Mouse (Mus musculus): ENCODE data around the gene Khnyn.

The Khnyn gene

GRCm38 (mm10) chr14:55863773-55864172 lies 21.0 kb upstream of the Khnyn start:
- ChIA-PET CTCF (interaction anchor here (0.5 to 5.8 kb wide), 54 partner anchors 9 to 836 kb away, joined by 3 to 71 read pairs (median 5); partner anchors contain the start of genes Nynrin (in 4 of the 4), Nfatc4 (in 3 of the 4), Khnyn (in 2 of the 4) and Adcy4 (in 1 of the 4)), POLR2A (interaction anchor here (0.9 to 25.9 kb wide), 31 partner anchors 9 to 303 kb away, joined by 3 to 686 read pairs (median 8); partner anchors contain the start of genes Nynrin (in 3 of the 4), Nfatc4 (in 2 of the 4), A730061H03Rik (in 1 of the 4) and Sdr39u1 (in 1 of the 4))

GRCm38 (mm10) chr14:55866962-55867361 lies 17.8 kb upstream of the Khnyn start:
- CTCF ChIA-PET: interaction anchor here in 3 of 4 experiments (0.5 to 5.7 kb wide), 12 partner anchors 10 to 182 kb away, joined by 3 to 71 read pairs (median 4); partner anchors contain the start of gene Nynrin (in 1 of the 3)
- POLR2A ChIA-PET: interaction anchor here (0.6 to 25.9 kb wide), 11 partner anchors 14 to 192 kb away, joined by 3 to 686 read pairs (median 4); partner anchors contain the start of genes Cbln3 (in 1 of the 4), Khnyn (in 1 of the 4), Nfatc4 (in 1 of the 4) and Nynrin (in 1 of the 4)

DNA sequence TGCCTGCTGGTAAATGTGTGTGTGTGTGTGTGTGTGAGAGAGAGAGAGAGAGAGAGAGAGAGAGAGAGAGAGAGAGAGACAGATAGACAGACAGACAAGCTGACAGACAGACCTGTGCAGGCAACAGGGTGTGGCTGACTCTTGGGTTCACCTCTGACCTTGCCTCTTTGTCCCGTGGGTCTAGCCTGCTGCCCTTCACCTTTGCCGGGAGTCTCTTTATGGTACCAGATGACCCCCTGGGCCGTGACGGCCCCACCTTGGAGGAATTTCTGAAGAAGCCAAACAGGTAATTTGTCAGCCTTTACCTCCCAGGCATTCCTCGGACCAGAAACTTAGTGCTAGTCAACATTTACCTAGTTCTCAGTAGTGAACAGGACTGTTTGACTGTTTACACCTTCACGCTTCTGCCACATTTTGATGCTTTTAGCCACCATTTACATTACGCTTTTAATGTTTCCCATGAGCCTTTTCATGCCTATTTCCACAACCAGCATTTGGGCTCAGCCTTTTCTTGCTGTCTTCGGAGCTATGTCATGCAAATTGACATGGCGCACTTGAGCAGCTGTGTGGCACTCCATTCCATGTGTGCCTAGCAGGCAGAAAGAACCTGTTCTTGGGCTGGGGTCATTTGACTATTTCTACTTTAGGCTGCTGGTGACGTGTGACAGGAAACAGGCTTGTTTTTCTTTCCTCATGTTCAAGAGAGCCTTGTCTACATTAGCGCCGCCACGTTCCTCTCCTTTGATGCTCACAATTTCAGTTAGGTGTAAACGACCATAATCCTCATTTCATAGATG lies 16.3 kb upstream of the Khnyn start:
- ChIA-PET POLR2A (interaction anchor here (0.7 to 25.9 kb wide), 17 partner anchors 13 to 1469 kb away, joined by 3 to 686 read pairs (median 4); partner anchors contain the start of genes Nfatc4 (in 2 of the 4), Cbln3 (in 1 of the 4), Khnyn (in 1 of the 4) and Nynrin (in 1 of the 4)), CTCF (interaction anchor here in 3 of 4 experiments (0.6 to 1.8 kb wide), 8 partner anchors 10 to 156 kb away, joined by 3 to 7 read pairs (median 3); partner anchors contain the start of gene Nynrin (in 1 of the 3))

DNA sequence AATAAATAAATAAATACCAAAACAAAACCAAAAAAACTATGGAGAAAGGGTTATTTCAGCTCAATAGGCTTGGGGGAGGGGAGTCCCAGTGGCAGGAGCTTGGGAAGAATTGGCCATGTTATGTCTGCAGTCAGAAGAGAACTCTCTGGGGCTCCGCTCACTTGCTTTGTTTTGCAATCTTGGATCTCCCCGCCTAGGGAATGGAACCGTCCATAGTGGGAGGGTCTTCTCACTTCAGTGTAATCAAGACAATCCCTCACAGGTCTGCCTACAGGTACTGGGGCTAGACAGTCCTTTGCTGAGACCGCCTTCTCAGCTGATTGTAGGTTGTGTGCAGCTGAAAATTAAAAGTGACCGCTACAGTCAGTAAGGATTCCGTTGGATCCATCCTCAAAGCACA lies 15.2 kb upstream of the Khnyn start:
- POLR2A ChIA-PET: interaction anchor here in 2 of 4 experiments (1.1 to 25.9 kb wide), 7 partner anchors 9 to 49 kb away, joined by 3 to 686 read pairs (median 5); partner anchors contain the start of genes Cbln3 (in 1 of the 2), Khnyn (in 1 of the 2), Nfatc4 (in 1 of the 2) and Nynrin (in 1 of the 2)
- CTCF ChIA-PET: interaction anchor here in 2 of 4 experiments (0.8 to 1.2 kb wide), 3 partner anchors 12 to 37 kb away, joined by 3 read pairs; no protein-coding TSS in a partner anchor

- ChIA-PET POLR2A (interaction anchor here (0.5 to 25.9 kb wide), 16 partner anchors 9 to 316 kb away, joined by 3 to 686 read pairs (median 4); partner anchors contain the start of genes Nynrin (in 2 of the 4), Cbln3 (in 1 of the 4), Khnyn (in 1 of the 4) and Nfatc4 (in 1 of the 4)), CTCF (interaction anchor here (0.6 to 3.1 kb wide), 6 partner anchors 9 to 84 kb away, joined by 3 to 32 read pairs (median 8); partner anchors contain the start of genes Khnyn (in 1 of the 4), Nynrin (in 1 of the 4) and Ripk3 (in 1 of the 4))
Observed at GRCm38 (mm10) chr14:55872039-55872438, 12.7 kb upstream of the Khnyn start.

- POLR2A ChIA-PET: interaction anchor here in 3 of 4 experiments (0.6 to 25.9 kb wide), 22 partner anchors 8 to 316 kb away, joined by 3 to 686 read pairs (median 10); partner anchors contain the start of genes Khnyn (in 2 of the 3), Nynrin (in 2 of the 3), Sdr39u1 (in 2 of the 3) and Cbln3 (in 1 of the 3)
Observed at GRCm38 (mm10) chr14:55872551-55872950, 12.2 kb upstream of the Khnyn start.

DNA sequence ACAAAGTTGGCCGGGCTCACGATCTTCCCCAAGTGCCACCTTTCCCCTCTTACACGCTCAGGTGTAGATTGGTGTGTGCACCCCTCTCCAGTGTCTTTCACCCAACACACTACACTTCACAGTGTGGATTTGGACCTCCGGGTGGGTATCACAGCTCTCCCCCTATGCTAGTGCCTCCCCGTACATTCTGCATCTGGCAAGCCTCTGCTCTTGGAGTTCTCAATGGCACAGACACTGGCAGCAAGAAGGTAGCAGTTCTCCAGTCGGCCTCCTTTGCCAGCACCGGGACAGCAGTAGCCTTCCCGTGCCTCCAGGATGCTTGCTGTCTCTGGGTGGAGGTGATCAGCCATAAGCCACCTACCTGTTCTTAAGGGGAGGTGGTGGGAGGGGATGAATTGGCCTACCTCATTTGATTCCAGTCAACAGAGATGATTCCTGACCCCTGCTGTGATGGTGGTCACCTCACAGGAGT lies 11.5 kb upstream of the Khnyn start:
- POLR2A ChIA-PET: interaction anchor here (0.6 to 25.9 kb wide), 54 partner anchors 9 to 288 kb away, joined by 3 to 686 read pairs (median 5); partner anchors contain the start of genes Khnyn (in 3 of the 4), Sdr39u1 (in 3 of the 4), Cbln3 (in 2 of the 4) and Nynrin (in 2 of the 4)
- CTCF ChIA-PET: interaction anchor here (0.7 to 3.1 kb wide), 59 partner anchors 8 to 282 kb away, joined by 3 to 32 read pairs (median 6); partner anchors contain the start of genes Khnyn (in 4 of the 4), Nynrin (in 3 of the 4), Cbln3 (in 2 of the 4) and Sdr39u1 (in 2 of the 4)

More at GRCm38 (mm10) chr14:55872551-55872950, 12.2 kb upstream of the Khnyn start:
- CTCF ChIA-PET: interaction anchor here (0.6 to 3.1 kb wide), 12 partner anchors 9 to 91 kb away, joined by 3 to 32 read pairs (median 8); partner anchors contain the start of genes Khnyn (in 2 of the 4), Cbln3 (in 1 of the 4), Nynrin (in 1 of the 4) and Ripk3 (in 1 of the 4)

- CTCF ChIA-PET: interaction anchor here (0.5 to 3.1 kb wide), 68 partner anchors 8 to 364 kb away, joined by 3 to 32 read pairs (median 5); partner anchors contain the start of genes Khnyn (in 4 of the 4), Nynrin (in 3 of the 4), Sdr39u1 (in 3 of the 4) and Cbln3 (in 2 of the 4)
Observed at GRCm38 (mm10) chr14:55873714-55874683, 10.7 kb upstream of the Khnyn start.

DNA sequence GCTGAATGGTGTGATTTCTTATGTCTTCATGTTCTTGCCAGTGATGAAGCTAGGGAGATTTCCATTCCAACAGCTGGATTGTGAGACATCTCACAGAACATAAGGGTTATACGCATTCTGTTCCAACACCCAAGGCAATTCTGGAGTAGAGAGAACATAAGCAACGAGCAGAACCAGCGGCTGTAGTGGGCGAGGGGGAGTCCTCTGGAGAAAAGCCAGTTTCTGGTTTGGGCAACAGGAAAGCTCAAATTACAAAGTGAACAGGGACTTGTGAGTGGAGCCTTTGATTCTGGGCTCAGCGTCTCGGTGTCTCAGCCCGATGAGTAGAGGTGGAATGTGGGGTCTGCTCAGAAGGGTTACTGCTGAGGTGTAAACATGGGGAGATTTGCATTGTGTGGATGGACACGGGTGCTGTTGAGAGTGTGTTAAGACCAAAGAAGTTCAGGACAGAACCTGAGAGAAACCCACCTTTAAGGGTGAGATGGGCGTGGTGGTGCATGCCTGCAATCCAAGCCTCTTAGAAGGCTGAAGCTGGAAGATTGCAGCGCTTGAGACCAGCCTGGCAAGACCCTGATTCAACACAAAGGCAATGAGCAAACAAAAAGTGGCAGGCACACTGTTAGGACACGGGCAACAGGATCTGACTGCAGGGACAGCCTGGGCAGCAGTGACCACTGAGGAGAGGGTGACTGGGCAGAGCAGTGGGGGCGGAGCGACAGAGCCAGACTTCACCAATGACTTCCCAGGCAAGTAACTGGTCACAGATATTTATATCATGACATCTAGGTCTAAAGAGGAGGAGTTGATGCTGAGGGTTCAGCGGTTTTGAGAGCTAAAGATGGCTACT lies 7.1 kb upstream of the Khnyn start:
- ChIA-PET CTCF (interaction anchor here in 3 of 4 experiments (0.7 to 2.1 kb wide), 12 partner anchors 9 to 478 kb away, joined by 3 to 16 read pairs (median 3); partner anchors contain the start of gene Ripk3 (in 1 of the 3)), POLR2A (interaction anchor here (0.6 to 1.8 kb wide), 12 partner anchors 8 to 217 kb away, joined by 3 to 5 read pairs (median 4); partner anchors contain the start of genes Mdp1 (in 1 of the 4) and Sdr39u1 (in 1 of the 4))

More at GRCm38 (mm10) chr14:55873714-55874683, 10.7 kb upstream of the Khnyn start:
- POLR2A ChIA-PET: interaction anchor here (0.6 to 25.9 kb wide), 61 partner anchors 9 to 1435 kb away, joined by 3 to 686 read pairs (median 4); partner anchors contain the start of genes Khnyn (in 3 of the 4), Sdr39u1 (in 3 of the 4), Cbln3 (in 2 of the 4) and Nynrin (in 2 of the 4)

- POLR2A ChIA-PET: interaction anchor here (0.6 to 1.8 kb wide), 12 partner anchors 8 to 207 kb away, joined by 3 to 5 read pairs (median 4); partner anchors contain the start of genes Sdr39u1 (in 2 of the 4) and Nfatc4 (in 1 of the 4)
Observed at GRCm38 (mm10) chr14:55878316-55878940, 6.3 kb upstream of the Khnyn start.

DNA sequence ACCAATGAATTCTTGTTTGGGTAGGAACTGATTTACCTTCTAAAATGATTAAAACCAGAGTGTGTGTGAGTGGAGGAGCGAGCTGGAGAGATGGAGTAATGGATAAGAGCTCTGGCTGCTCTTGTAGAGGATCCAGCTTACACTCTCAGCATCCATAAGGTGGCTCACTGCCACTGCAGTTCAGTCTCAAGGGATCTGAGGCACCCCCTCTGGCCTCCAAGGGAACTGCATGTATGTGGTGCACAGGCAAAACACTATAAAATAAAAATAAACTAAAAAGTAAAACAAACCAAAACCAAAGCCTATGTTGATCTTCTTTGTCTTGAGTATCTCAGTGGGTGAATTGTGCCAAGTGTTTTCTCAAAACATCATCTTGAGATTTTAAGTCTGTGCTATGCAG lies 5.1 kb upstream of the Khnyn start:
- POLR2A ChIA-PET: interaction anchor here in 2 of 4 experiments (0.9 to 1.7 kb wide), 10 partner anchors 10 to 208 kb away, joined by 3 to 6 read pairs (median 4); partner anchors contain the start of genes Sdr39u1 (in 2 of the 2) and Nfatc4 (in 1 of the 2)
- CTCF ChIA-PET: interaction anchor here in 3 of 4 experiments (0.5 to 2.1 kb wide), 20 partner anchors 9 to 423 kb away, joined by 3 to 16 read pairs (median 4); partner anchors contain the start of genes Sdr39u1 (in 2 of the 3) and Ripk3 (in 1 of the 3)

More at GRCm38 (mm10) chr14:55878316-55878940, 6.3 kb upstream of the Khnyn start:
- CTCF ChIA-PET: interaction anchor here in 3 of 4 experiments (0.7 to 2.1 kb wide), 12 partner anchors 8 to 478 kb away, joined by 3 to 16 read pairs (median 4); no protein-coding TSS in a partner anchor

DNA sequence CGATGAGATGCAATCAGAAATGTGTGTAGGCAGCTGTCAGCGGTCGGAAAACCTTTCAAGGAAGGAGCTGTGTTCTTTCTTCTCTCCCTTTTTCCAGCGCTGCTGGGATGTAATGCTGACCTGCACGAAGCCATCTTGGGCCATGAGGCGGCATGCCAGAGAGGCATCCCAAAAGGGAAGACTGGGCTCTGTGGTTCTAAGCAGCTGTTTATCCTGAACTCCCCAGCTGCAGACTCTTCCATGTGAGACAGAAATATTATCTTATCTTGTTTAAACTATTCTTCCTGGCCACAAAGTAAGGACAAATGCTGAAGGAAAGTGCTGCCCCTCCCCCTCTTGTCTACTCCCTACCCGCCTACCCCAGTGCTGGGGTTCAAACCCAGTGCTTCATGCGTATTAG lies 3.8 kb upstream of the Khnyn start:
- CTCF ChIA-PET: interaction anchor here in 2 of 4 experiments (1.0 to 2.0 kb wide), 3 partner anchors 14 to 24 kb away, joined by 3 to 5 read pairs (median 4); partner anchors contain the start of gene Sdr39u1 (in 1 of the 2)
- POLR2A ChIA-PET: interaction anchor here in 2 of 4 experiments (0.6 to 10.1 kb wide), 6 partner anchors 10 to 183 kb away, joined by 3 to 122 read pairs (median 38); partner anchors contain the start of gene Sdr39u1 (in 2 of the 2)

- ChIA-PET POLR2A (interaction anchor here (0.7 to 10.1 kb wide), 24 partner anchors 8 to 819 kb away, joined by 3 to 122 read pairs (median 3); partner anchors contain the start of genes Sdr39u1 (in 4 of the 4), Mdp1 (in 1 of the 4), Nynrin (in 1 of the 4) and Rabggta (in 1 of the 4)), CTCF (interaction anchor here in 3 of 4 experiments (0.5 to 2.9 kb wide), 15 partner anchors 8 to 1312 kb away, joined by 3 to 13 read pairs (median 4); partner anchors contain the start of gene Nynrin (in 1 of the 3))
Observed at GRCm38 (mm10) chr14:55882171-55882641, 2.5 kb upstream of the Khnyn start.

Measured in embryonic stem cell, embryonic (primary cell).